Mouse (Mus musculus) G1E (cell line): ENCODE data around the gene Jade3.

Experiments
- CTCF ChIP-seq: IDR thresholded peaks from 2 replicates; pipeline ENCODE4 v1.5.1; 2012; ENCODE audit warnings: low read depth, low read length, inconsistent platforms, mixed read lengths
- GATA1 ChIP-seq: IDR thresholded peaks from 2 replicates; pipeline ENCODE4 v1.6.1; 2012; ENCODE audit warnings: borderline replicate concordance, low read length, inconsistent platforms, mixed read lengths
- GATA2 ChIP-seq: IDR thresholded peaks from 2 replicates; pipeline ENCODE4 v1.6.1; 2012; ENCODE audit warnings: low read depth, low read length, inconsistent platforms, borderline replicate concordance
- POLR2AphosphoS5 ChIP-seq: IDR thresholded peaks from 2 replicates; pipeline ENCODE4 v1.6.1; 2012; ENCODE audit warnings: low read depth, low read length, inconsistent platforms; ENCODE audit not compliant: insufficient replicate concordance
- TAL1 ChIP-seq: conservative IDR thresholded peaks from 2 replicates; pipeline ENCODE4 v1.6.1; 2012; ENCODE audit warnings: low read depth, low read length, inconsistent platforms, mixed read lengths

GRCm38 (mm10) chrX:20392942-20393341 is 32.5 kb upstream of the Jade3 start:
- no peak for TF ChIP-seq CTCF
- TF ChIP-seq GATA1: no peak
- no peak for TF ChIP-seq TAL1
- no peak for TF ChIP-seq POLR2AphosphoS5
- TF ChIP-seq GATA2: no peak
